Mouse (Mus musculus) 3T3-L1 (cell line): Measurements from ENCODE around the gene Cdh13.
A peak's percentile ranks its signal among the peaks of the same experiment; 100 is the strongest.

ENCODE experiments used
- DNase-seq: peaks from one replicate; pipeline ENCODE4 v3.0.0-alpha.2; 2015; ENCODE audit warnings: low read depth, low spot score

Cdh13 gene

DNA sequence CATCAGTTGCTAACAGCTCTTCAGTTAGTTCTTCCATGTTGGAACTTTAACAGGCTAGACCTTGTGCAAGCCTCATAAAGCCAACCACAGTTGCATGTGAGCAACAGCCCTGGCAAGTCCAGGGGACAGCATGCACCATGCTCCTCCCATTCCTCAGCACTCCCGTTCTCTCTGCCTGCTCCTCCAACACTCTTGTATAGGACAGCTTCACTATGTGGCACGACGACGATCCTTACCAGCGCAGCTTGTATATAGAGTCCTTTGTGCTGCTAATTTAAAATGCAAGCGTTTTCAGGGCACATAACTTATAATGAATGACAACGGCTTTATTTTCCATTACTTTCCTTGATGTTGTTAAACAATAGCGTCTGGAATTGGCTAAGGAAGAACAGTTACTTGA lies 654.5 kb downstream of the Cdh13 start:
- DNase-seq, result no peak

DNA sequence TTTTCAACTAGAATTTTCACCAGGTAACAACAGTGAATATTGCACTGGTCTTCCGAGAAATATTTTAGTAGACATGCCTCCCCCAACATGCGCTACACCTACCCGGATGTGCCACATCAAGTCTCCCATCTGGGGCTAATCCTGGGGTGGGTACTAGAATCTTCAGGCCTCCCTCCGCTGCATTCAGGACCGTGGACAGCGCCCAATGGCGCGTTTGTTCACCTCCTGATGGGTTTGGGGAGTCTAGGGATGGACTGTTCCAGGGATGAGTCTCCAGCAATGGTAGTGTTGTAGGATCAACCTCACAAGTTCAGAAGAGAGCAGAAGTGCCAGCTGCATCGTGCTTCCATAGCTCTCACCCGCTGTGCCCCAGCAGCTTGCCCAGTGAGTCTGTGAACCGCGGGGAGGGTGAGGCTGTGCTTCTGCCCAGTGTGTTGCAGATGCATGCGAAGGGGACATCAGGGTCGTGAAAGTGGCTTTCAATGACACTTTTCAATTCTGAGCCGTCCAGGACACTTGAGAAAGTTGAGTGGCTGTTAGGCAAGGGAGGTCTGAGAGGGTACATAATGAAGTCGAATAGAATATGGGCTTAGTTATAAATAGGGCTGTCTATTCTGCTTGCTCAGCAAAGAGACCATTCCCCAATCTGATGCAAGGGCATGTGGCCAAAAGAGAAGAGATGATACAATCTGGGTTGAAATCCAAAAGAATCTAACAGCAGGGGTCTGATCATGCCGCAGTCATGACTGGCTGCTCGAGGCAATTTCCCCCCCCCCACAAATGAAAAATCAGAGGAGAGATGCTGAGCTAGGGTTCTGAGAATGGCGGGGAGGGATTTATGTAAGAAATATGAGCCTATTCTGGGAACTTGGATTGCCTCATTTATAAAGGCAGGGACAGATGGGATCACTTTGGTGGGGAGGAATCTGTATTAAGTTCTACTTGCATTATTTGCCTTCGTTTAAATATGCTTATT lies 668.5 kb downstream of the Cdh13 start:
- peak; percentile 11 for DNase-seq

DNA sequence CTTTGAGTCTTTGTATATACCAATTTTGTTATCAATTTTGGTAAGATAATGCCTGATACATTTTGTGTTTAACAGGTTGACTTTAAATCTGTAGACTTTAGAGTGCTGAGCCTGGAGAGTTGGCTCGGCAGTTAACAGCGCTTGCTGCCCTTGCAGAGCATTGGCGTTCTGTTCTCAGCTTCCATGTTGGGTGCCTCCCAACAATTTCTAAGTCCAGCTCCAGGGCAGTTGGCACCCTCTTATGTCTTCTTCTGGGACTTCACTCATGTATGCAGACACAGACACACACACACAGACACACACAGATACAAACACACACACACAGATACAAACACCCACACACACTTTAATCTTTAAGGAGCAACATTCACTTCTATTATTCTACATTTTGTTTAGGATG lies 672.6 kb downstream of the Cdh13 start:
- DNase-seq, result no peak

DNA sequence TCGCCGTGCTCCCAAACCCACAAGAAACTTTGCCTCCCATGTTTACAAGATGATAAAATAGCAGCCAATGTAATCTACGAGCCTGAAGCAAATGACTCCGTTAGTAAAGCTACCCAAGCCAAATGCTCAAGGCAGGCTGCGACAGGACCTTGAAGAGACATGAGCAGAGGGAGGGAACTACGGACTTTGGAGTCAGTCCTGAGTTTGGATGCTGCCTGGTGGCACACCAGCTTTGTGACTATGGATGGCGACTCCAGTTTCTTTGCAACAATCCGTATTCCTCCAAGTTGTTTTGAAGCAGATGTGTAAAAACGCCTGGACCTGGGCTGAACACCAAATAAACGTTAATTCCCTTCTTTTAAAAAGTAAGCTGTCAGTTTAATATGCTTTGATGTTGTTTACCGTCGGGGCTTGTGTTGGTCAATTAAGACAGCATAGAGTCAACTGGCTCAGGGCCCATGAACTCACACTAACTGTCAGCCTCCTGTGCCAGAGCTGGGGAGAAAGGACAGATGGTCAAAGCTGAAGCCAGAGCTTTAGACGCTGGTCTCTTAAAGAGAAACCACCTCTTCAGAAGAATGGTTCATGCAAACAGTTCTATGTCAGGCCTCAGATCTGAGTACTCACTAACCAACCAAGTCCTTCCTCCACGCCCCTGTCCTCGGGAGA lies 678.5 kb downstream of the Cdh13 start:
- DNase-seq, result no peak

DNA sequence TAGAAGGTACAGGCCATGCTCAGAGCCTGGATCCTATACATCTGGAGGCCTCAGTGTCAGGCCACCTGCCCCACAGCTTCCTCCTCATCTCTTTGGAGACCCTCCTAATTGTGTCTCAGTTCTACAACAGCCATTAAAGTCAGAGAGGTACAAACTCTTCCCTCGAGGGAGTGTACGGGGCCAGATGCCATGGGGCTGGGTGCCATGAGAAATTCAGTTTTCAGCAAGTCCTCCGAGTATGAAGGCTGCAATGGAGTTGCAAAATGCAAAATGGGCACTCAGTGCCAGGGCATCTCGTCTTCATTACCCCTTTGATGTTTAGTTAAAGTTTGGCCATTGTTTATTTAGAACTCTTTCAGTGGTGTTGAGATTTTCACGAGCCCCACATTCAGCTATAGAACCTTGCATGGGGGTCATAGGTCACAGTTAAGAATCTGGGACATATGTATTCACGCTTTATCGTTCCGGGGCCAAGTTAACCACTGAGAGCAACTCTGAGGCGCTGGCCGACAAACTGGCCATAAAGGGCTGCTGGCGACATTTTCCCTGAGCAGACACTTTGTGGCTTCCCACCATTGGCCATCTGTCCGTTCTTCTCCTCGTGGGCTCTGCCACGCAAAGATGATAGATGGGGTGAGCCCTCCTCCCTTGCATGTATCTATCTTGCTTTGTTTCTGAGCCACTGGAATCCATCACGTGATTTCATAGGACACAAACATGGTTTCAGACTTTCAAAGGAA lies 681.7 kb downstream of the Cdh13 start:
- no peak for DNase-seq

DNA sequence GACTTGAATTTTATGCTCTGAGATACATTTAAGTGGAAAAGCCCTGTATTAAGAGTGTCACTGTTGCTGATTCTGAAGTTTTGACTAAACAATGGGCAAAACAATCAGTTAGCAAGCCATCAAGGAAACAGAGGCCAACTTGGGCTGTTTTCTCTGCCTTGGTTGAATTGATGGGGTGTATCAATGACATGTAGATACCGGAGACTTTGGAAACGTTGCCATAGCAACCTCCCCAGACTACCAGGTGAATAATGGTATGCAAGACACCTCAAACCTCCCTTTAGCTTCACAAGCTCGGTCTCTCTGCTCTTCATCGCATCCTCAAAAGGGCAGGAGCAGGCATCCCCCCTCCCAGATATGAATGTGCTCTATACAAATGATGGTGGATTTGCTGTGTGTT lies 685.4 kb downstream of the Cdh13 start:
- DNase-seq, result no peak

DNA sequence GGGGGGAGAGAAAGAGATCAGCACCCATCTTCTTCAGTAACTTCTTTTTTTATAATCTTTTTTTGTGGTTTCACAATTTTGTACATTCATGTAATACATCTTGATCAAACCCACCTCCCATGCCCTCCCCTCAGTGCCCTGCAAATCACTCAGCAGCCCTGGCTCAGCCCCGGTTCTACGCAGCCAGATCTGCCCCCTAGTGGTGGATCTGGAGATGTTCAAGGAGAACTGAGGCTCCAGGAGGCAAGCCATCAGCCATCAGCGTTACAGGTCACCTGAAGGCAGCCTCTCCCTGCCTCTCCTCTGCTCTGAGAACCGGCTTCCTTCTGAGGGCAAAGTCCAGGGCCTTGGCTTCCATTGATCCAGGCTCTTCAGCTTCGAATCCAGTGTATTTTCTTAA lies 696.3 kb downstream of the Cdh13 start:
- peak; percentile 33 for DNase-seq

DNA sequence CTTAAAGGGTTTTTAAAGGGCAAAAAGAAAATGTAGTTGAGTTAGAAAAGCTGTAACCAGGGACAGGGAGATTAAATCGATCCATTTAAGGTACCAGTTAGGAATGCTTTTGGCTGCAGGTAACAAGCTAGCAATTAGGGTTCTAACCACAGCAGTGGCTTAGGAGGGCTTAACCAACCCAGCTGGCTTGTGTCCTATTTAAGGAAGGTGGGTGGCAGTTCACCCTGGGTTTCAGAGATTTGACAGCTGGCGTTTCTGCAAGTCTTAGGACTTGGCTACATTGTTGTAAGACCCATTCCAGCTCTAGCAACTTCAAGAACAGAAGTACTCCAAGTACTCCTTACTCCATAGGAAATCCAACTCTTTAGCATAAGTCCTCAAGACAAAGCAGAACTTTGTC lies 700.2 kb downstream of the Cdh13 start:
- no peak for DNase-seq

DNA sequence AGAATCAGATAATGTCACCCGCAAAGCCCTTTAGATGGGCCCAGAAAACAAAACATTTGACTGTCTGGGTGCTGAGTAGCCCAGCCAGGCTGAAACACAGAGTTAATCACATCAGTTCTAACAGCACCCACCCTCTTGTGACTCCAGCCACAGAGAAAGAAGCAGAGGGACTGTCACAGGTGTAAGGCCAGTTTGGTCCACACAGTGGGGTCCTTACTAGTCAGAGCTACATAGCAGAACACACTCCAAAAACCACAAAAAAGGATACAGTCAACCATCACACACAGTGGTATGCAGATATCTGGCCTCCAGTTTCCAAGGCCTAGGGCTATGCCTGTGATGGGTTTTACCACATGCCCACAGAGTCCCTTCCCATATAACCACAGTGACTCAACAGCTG lies 703.3 kb downstream of the Cdh13 start:
- DNase-seq, result peak; percentile 14

DNA sequence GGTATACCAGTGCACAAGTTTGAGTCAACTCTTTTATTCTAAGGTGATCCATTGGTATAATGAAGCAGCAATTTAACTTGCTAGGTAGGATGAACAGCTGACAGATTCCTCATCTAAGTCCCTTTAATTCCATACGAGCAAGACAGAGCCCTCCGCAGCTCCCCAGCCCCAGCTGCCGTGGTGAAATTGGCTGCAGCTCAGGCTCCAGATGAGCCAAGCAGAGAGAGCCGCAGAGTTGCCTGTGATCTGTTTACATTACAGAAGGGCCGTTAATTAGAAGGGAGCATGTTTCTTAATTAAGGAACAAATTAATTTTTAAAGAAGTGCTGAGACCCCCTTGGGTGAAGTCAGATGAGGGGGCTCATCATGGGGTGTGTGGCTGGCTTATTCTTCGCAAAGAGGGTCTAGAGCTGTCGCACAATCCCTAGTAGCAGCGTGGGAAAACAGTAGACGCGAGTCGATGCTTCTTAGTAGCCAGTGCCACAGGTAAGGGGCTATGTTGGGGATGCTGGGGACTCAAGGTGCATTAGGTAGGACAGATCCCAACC lies 712.2 kb downstream of the Cdh13 start:
- DNase-seq, result no peak

DNA sequence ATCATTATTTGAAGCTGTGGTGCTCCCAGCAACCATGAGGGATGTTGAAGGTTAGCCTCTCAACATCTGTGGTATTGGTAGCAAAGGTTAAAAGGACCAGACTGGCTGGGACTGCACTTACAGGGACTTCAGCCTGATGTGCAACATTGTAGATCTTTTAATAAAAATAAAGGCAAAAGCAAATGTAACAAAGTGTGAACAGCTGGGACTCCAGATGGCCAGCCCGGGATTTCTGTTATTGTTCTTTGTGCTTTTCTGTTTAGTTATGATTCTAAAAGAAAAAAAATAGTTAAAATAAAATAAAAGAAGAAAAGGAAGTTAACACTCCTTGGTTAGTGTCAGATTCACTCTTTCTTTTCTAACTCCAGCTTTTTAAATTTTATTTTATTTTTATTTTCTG lies 717.1 kb downstream of the Cdh13 start:
- DNase-seq, result no peak

DNA sequence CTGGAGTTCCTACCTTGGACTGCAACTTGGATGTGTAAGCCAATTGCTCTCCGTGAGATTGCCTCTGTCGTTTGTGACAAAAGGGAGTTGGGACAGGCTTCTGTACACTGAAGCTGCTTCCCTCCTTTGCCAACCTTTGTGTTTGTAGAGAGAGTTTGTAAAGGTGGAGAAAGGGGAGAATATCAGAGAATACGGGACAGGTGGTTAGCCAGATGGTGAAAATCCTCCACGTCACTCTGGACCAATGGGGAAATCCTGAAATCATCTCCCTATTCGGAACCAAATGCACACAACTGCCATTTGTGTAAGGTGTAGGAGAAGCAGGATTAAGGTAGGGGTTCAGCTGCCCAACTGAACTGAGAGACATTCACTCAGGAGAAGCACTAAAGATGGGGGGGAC lies 721.3 kb downstream of the Cdh13 start:
- DNase-seq, result no peak

DNA sequence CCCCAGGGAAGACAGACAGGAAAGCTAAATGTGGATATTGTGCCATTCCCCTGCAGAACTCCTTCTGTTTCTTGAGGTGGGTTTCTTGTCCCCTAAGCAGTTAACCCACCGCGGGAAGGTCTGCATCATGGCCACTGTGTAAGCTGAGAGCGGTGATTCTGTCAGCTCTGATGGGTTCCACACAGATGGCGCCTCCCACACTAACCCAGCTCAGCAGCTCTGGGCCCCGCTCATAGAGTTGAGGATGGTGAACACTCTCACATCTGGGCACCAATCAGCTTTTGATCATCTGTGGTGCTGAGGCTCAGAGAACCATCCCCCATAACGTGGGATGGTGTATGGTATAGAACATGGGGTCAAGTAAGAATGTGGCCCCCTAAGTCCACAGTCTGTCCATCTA lies 735.1 kb downstream of the Cdh13 start:
- DNase-seq, result no peak

DNA sequence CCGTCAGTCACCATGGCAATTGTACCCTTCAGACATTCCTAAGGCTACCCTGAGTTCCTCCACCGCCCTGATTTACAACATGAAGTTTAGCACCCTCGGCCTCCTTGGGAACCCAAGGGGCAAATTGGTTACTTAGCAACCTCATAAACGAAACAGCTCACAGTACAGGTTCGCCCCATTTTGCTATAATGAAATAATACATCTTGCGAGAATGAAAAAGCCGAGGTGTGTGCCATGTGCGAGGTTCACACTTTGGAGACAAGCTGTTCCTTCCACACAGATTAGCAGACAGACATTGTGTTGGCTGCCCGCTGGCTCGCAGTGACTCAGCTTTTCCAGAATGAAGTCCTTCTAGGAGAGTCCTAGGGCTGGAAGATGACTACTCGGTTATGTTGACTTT lies 737.2 kb downstream of the Cdh13 start:
- DNase-seq, result peak; percentile 16

DNA sequence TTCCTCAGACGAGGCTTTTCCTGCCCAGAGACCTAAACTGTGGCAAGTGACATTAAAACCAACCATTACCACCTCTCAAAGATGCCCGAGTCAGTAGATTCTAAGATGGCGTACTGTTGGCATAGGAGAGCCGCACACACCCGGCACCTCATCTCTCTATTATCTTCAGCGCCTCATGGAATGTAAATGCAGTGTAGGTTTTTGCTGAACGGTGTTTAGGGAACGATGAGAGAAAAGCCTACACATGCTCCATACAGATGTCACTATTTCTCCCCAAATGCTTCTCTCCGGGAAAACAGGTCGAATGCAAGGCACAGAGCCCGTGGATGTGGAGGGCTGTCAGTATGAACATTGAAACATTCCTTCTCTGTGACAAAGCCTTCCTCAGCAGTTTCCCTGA lies 737.9 kb downstream of the Cdh13 start:
- no peak for DNase-seq

DNA sequence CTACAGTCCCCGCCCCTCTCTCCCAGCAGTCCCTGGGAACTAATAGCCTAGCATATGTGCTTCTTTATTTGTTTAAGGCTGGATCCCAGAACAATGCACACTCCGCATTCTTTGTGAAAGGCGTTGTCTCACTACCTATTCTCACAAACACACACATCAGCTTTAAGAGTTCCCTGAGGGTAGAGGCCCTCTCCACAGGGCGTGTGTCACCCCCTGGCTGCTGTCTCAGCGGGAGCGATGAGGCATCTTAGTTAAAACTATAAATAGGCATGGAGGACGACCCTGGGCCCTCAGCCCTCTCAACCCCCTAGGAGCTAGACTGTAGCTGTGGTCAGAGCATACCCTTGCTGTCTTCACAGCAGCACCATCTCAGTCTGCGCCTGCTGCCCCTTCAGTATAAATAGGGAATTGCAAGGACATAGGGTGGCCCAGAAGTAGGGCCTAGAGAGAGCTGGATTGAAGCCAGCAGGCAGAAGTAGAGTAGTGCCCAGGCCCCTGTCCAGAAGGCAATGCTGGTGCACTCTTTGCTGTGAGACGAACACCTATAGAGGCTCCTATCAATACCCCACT lies 738.9 kb downstream of the Cdh13 start:
- DNase-seq, result peak; percentile 8

DNA sequence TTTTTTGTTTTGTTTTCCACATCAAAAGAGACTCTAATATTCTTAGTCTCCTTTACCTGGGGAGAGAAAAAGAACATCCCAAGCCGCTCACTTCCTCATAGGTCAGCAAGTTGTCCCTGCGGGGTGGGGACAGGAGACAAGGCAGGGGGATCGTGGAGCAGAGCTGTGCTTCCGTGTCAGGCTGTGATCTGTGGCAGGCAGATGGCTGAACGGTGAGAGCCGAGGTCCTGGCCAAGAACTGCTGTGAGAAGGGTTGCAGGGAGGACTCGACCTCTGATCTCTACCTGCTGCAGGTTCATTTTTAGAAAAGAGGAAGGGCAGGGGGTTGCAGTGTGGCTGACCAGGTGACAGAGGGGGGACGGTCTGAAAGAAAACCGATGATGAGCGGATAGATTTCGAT lies 749.9 kb downstream of the Cdh13 start:
- no peak for DNase-seq

DNA sequence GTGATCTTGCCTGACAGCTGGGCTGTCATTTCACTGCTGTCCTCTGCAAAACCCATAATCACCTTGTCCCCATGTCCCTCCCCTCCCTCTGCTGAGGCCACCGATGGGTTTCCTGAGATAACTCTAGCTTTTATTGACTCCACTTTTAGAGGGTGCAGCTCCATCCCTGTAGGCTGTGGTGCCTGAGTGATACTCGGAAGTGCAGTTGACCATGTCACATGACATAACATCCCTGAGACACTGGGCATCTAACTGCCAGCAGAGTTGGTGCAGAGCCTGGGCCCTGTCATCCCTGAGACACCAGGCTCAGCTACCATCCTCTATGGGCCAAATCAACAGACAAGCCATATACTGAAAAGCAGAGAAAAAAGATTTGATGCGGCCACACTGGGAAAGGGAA lies 750.5 kb downstream of the Cdh13 start:
- no peak for DNase-seq

DNA sequence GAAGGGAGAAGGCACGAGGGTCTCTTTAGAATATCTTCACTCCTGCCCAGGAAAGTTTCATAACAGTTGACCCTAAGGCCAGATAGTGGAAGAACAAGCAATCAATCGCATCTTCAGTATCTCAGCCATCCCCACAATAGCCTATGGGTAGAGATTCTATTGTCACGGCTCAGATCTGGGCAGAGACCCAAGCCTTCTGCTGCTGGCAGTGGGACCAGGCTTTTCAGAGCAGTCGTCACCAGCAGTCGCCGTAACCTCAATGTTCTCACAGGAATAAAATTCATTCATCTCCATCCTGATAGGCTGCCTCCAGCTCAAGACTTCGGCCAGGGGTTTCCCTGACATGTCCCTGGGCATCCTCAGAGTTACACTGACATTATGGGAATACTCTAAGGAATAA lies 751.6 kb downstream of the Cdh13 start:
- DNase-seq, result peak; percentile 43

DNA sequence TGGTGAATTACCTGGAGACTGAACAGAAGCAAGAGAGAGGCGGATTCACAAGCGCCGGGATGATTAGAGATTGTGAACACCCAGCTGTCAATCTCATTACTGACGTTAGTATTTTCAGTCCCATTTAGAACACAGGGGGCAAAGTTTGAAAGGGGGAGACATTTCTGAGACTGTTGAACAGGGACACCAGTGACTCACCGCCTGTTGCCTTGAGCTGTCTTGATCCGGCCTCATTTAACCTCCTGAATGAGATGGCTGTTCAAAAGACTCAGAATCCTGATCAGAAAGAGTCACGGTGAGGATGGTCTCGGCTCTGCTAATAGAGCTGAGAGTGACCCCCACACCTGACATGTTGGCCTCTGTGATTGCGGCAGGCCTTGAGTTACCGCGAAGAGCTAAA lies 754.0 kb downstream of the Cdh13 start:
- no peak for DNase-seq

DNA sequence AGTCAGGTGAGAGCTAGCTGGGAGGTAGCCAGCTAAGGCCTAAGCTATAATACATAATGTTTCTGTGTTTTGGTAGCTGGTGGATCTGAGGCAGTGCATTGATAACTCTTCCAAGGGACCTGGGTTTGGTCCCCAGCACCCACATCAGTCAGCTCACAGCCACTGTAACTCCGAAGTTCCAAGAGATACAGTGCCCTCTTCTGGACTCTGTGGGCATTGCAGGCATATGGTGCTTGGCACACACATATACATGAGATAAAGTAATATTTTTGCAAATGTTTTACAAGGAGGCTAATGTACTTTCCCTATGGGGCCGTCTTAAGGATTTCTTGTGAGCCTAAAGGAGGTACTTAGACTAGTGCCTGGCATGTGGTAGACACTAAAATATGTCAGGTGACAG lies 755.8 kb downstream of the Cdh13 start:
- DNase-seq, result no peak

DNA sequence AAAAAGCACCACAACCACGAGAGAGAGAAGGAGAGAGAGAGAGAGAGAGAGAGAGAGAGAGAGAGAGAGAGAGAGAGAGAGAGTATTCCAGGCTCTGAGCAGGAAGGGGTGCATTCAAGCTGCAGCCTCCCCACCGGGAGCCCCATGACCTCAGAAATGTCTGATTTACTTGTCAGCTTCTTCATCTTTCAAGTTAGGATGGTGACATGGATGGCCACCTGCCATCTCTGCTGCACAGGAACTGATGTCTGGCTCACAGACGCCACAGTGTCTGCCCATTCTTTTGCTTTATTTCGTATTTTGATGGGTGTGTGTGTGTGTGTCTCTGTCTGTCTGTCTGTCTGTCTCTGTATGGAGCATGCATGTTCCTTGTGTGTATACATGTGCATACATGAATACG lies 774.3 kb downstream of the Cdh13 start:
- no peak for DNase-seq
